Mouse (Mus musculus): ENCODE results near the gene Slc9a9. TPM values are rescaled to one million over a fixed set of nuclear protein-coding genes. Genes with fewer than 3 reads are reported as not detected.

Gene Slc9a9
- total and polyA plus RNA-seq, 3 experiments: 0.46 to 0.71 TPM; not detected in 1

DNA sequence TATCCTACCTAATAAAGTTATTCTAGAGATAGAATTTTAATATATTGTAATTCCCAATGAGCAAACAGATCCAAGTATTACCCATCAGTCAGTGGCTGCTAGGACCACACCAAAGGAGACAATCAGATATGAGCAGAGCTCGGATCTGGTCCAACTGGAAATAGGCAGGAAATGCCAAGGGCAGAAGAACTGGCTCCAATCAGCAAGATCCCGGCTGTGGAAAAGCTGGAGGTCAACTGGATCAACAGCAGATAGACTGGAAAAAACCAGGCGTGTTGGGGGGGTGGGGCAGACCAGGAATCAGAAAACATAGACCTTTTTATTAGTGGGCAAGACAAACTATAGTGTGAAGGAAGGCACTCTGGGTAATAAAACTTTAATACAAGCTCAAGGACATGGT, 550.3 kb downstream of the Slc9a9 start:
- TF ChIP-seq UBTF (IDR thresholded peaks at IDR 0.05; ENCODE audit: borderline replicate concordance, insufficient read depth, low read depth, low read length): no peak
- TF ChIP-seq CHD2 (IDR thresholded peaks at IDR 0.05; ENCODE audit: low read length): no peak
- TF ChIP-seq GABPA (IDR thresholded peaks at IDR 0.05; ENCODE audit: low read depth, low read length): no peak
- no peak for TF ChIP-seq TAL1 (IDR thresholded peaks at IDR 0.05; ENCODE audit: low read length)
- TF ChIP-seq EP300 (IDR thresholded peaks at IDR 0.05; ENCODE audit: low read depth in 1 of 2, low read length in 2 of 2): no peak
- no peak for TF ChIP-seq MAX (IDR thresholded peaks at IDR 0.05; ENCODE audit: low read length)
- no peak for TF ChIP-seq MEF2A (IDR thresholded peaks at IDR 0.05; ENCODE audit: extremely low read depth, insufficient replicate concordance, low read depth, low read length, poor library complexity, severe bottlenecking)
- TF ChIP-seq ZMIZ1 (IDR thresholded peaks at IDR 0.05; ENCODE audit: low read depth, low read length): no peak
- Histone ChIP-seq H3K27ac (ENCODE audit: control insufficient read depth, low read depth, low read length) (no peak overlapping the region), H3K4me3 (ENCODE audit: control insufficient read depth in 1 of 2, insufficient read depth in 1 of 2, low read depth in 2 of 2, low read length in 2 of 2) (no peak overlapping the region), H3K4me1 (ENCODE audit: control insufficient read depth in 1 of 2, insufficient read depth in 2 of 2, low read length in 2 of 2) (no peaks in the 10 kb centered on the region), H3K79me2 (ENCODE audit: control insufficient read depth, insufficient read depth, low read length, poor library complexity) (no peaks in the 10 kb centered on the region), H3K9me3 (replicated peaks; ENCODE audit: insufficient read depth, low read length) (no peaks in the 10 kb centered on the region), H3K36me3 (ENCODE audit: control insufficient read depth in 1 of 2, insufficient read depth in 2 of 2, low read length in 2 of 2) (no peaks in the 10 kb centered on the region), H3K27me3 (ENCODE audit: control insufficient read depth in 1 of 2, insufficient read depth in 2 of 2, low read length in 2 of 2) (no peaks in the 10 kb centered on the region), H3K9ac (ENCODE audit: control insufficient read depth, low read depth, low read length, poor library complexity, severe bottlenecking) (no peak overlapping the region)
- no peak for DNase-seq (ENCODE audit: low read depth, low spot score)

DNA sequence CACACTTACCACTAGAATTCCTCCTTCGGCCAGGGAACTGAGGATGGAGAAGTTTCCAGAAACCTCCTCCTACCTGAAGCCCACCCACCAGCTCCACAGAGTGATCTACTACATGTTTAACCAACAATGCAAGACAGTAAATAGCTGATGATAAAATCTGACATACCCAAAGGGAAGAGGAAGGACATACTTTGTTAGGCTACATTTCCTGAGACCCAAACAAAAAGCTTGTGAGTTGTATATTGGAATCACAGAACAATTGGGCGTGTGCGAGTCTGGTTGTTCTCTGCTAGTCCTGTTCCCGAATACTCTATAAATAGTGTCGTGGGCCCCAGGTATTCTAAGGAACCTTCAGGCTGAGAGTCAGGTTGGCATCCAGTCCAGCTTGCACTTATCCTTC, 551.6 kb downstream of the Slc9a9 start:
- Histone ChIP-seq H3K79me2 (ENCODE audit: control insufficient read depth, insufficient read depth, low read length, poor library complexity) (no peaks in the 10 kb centered on the region), H3K4me1 (ENCODE audit: control insufficient read depth in 1 of 2, insufficient read depth in 2 of 2, low read length in 2 of 2) (no peaks in the 10 kb centered on the region), H3K36me3 (ENCODE audit: control insufficient read depth in 1 of 2, insufficient read depth in 2 of 2, low read length in 2 of 2) (no peaks in the 10 kb centered on the region), H3K9me3 (replicated peaks; ENCODE audit: insufficient read depth, low read length) (no peaks in the 10 kb centered on the region), H3K4me3 (ENCODE audit: control insufficient read depth in 1 of 2, insufficient read depth in 1 of 2, low read depth in 2 of 2, low read length in 2 of 2) (no peak overlapping the region), H3K27me3 (ENCODE audit: control insufficient read depth in 1 of 2, insufficient read depth in 2 of 2, low read length in 2 of 2) (no peaks in the 10 kb centered on the region), H3K27ac (ENCODE audit: control insufficient read depth, low read depth, low read length) (no peak overlapping the region), H3K9ac (ENCODE audit: control insufficient read depth, low read depth, low read length, poor library complexity, severe bottlenecking) (no peak overlapping the region)
- TF ChIP-seq ZNF384 (IDR thresholded peaks at IDR 0.05; ENCODE audit: low read depth, low read length) (no peak), RAD21 (IDR thresholded peaks at IDR 0.05; ENCODE audit: low read depth, low read length) (no peak), MXI1 (IDR thresholded peaks at IDR 0.05; ENCODE audit: low read depth, low read length) (no peak), ZC3H11A (IDR thresholded peaks at IDR 0.05; ENCODE audit: low read depth, low read length) (no peak), HCFC1 (IDR thresholded peaks at IDR 0.05; ENCODE audit: low read depth, low read length) (no peak), NRF1 (IDR thresholded peaks at IDR 0.05; ENCODE audit: insufficient read depth, low read depth, low read length, poor library complexity, severe bottlenecking) (no peak), ZKSCAN1 (IDR thresholded peaks at IDR 0.05; ENCODE audit: low read depth, low read length) (no peak), UBTF (IDR thresholded peaks at IDR 0.05; ENCODE audit: borderline replicate concordance, insufficient read depth, low read depth, low read length) (no peak)
- no peak for DNase-seq (ENCODE audit: low read depth, low spot score)

Measured in MEL (cell line).